Mouse (Mus musculus) adrenal gland, postnatal 14 days (tissue): ENCODE measurements around the gene Id3. TPM values are rescaled to one million over a fixed set of nuclear protein-coding genes. Genes with fewer than 3 reads are reported as not detected.

ENCODE experiments used
- DNase-seq: peaks from one replicate; pipeline ENCODE4 v3.0.0; 2021; ENCODE audit warnings: mixed read lengths
- total RNA-seq: library from RNA; stranded (reverse); gene quantifications from 2 replicates; pipeline ENCODE4 v1.2.3, GENCODE M21; 2021

Id3 gene
- total RNA-seq, 1 experiment from 2014 or later: 98.0 TPM

- DNase-seq: peak; percentile 77
These were observed 34.5 kb downstream of the Id3 start for GRCm38 (mm10) chr4:136177612-136178474.

GRCm38 (mm10) chr4:136178475-136178921 lies 35.2 kb downstream of the Id3 start:
- DNase-seq: no peak

- DNase-seq: peak; percentile 44
These were observed 36.2 kb downstream of the Id3 start for GRCm38 (mm10) chr4:136179456-136179855.

GRCm38 (mm10) chr4:136179998-136180397 lies 36.7 kb downstream of the Id3 start:
- peak; percentile 95 for DNase-seq

- peak; percentile 95 for DNase-seq
These were observed 37.4 kb downstream of the Id3 start for GRCm38 (mm10) chr4:136180408-136181330.

GRCm38 (mm10) chr4:136181367-136181766 lies 38.1 kb downstream of the Id3 start:
- DNase-seq: no peak

- peak; percentile 67 for DNase-seq
These were observed 42.1 kb downstream of the Id3 start for GRCm38 (mm10) chr4:136185375-136185774.

GRCm38 (mm10) chr4:136186315-136186714 lies 43.0 kb downstream of the Id3 start:
- no peak for DNase-seq

GRCm38 (mm10) chr4:136186739-136187472 lies 43.6 kb downstream of the Id3 start:
- DNase-seq: no peak

GRCm38 (mm10) chr4:136188973-136189737 lies 45.9 kb downstream of the Id3 start:
- DNase-seq: no peak

GRCm38 (mm10) chr4:136189912-136190311 lies 46.6 kb downstream of the Id3 start:
- DNase-seq: peak; percentile 61

GRCm38 (mm10) chr4:136193571-136193970 lies 50.3 kb downstream of the Id3 start:
- no peak for DNase-seq

GRCm38 (mm10) chr4:136195029-136195428 lies 51.7 kb downstream of the Id3 start:
- no peak for DNase-seq

Other genes with a start within 250 kb of the Id3 start
- gene Cnr2, start 248.1 kb upstream of the Id3 start, total RNA-seq: 1.9 and 4.7 TPM in 2 replicates
- 90.1 and 94.3 TPM in 2 replicates for gene Fuca1, start 222.8 kb upstream of the Id3 start, total RNA-seq
- 64.6 and 76.0 TPM in 2 replicates for gene Hmgcl, start 197.0 kb upstream of the Id3 start, total RNA-seq
- 16.4 and 16.6 TPM in 2 replicates for gene Gale, start 179.8 kb upstream of the Id3 start, total RNA-seq
- gene Lypla2, start 170.9 kb upstream of the Id3 start, total RNA-seq: 57.2 and 63.9 TPM in 2 replicates
- 27.1 and 33.8 TPM in 2 replicates for gene Pithd1, start 156.2 kb upstream of the Id3 start, total RNA-seq
- 42.6 and 42.7 TPM in 2 replicates for gene Eloa, start 121.7 kb upstream of the Id3 start, total RNA-seq
- gene Rpl11, start 90.1 kb upstream of the Id3 start, total RNA-seq: 722 and 781 TPM in 2 replicates
- 12.0 and 13.6 TPM in 2 replicates for gene E2f2, start 28.9 kb downstream of the Id3 start, total RNA-seq
- gene Asap3, start 62.9 kb downstream of the Id3 start, total RNA-seq: 3.4 and 3.8 TPM in 2 replicates
- 3.3 and 6.3 TPM in 2 replicates for gene Tcea3, start 104.2 kb downstream of the Id3 start, total RNA-seq
- gene Zfp46, start 141.2 kb downstream of the Id3 start, total RNA-seq: 27.1 and 28.8 TPM in 2 replicates
- gene Hnrnpr, start 167.4 kb downstream of the Id3 start, total RNA-seq: 82.8 and 90.1 TPM in 2 replicates